Comparison of ENCODE assay signal across 17 mouse cellular contexts in the genomic region with DNA sequence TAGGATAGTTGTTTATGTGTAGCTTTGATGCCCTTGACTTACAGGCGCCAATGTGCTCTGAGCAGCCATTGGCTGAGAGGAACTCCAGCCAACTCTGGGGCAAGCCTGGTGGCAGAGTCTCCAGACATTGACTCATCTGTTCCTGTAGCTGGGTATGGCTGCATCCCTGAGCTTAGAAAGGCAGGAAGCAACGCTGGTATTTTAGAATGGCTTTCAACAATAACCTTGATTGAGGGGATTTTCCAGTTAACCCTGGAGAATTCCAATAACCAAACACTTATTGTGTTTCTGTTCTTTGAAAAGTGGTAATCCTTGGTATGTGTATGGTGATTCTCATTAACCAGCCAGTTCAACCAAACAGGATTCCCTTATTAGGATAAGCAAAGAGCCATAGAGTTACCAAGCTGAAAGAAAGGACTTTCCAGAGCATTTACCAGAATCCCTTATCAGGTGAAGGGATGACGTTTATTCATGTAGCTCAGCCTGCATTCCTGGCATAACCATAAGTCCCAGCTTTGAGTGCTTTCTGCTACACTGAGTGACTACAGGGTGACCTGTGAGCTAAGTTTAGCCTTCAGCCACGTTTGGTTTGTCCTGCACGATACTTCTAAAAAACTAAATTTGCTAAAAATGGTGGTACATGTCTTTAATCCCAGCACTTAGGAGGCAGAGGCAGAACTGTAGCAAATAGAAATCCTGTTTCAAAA. TPM values are rescaled to one million over a fixed set of nuclear protein-coding genes. Genes with fewer than 3 reads are reported as not detected.
DNase-seq lines count a peak whose midpoint lies in the region; ATAC-seq and TF ChIP-seq lines count a peak whose summit lies in the region.
"Had no signal": no experiment of that assay in that cellular context is flagged by ENCODE, and none has a peak within 500 bp of the region (broad histone marks: within the 10 kb centered on the region; RNA-seq: fewer than 3 reads in every experiment).

No protein-coding gene starts in this region.

- TF ChIP-seq POLR2A in embryonic fibroblast, embryonic 13.5 days (IDR thresholded peaks at IDR 0.05; ENCODE audit: low read depth, low read length) = no peak

- H3K27me3 ChIP-seq in heart, embryonic 10.5 days (ENCODE audit: insufficient read depth, poor library complexity, severe bottlenecking) = no peaks in the 10 kb centered on the region
- no peaks in the 10 kb centered on the region for H3K27me3 ChIP-seq in lung, postnatal 0 days (replicated peaks; ENCODE audit: insufficient read depth, low read length)
- no peaks in the 10 kb centered on the region for H3K27me3 ChIP-seq in hindbrain, embryonic 10.5 days (ENCODE audit: insufficient read depth, poor library complexity, severe bottlenecking)
- H3K27me3 ChIP-seq: hindbrain, embryonic 13.5 days had no signal

- peak; percentile 65 for ATAC-seq in lung, postnatal 0 days
- ATAC-seq in megakaryocyte-erythroid progenitor cell, adult 5-6 weeks (replicated peaks; ENCODE audit: low FRiP score, low TSS enrichment, poor library complexity, severe bottlenecking) = no peak
- ATAC-seq: midbrain, embryonic 16.5 days had no signal

- no peak overlapping the region for H3K9ac ChIP-seq in lung, postnatal 0 days (replicated peaks; ENCODE audit: low read depth)
- H3K9ac ChIP-seq: hindbrain, embryonic 13.5 days had no signal

- H3K4me1 ChIP-seq in heart, embryonic 10.5 days = peaks cover 54% of the 10 kb centered on the region
- no peaks in the 10 kb centered on the region; the same call in 1 of the 2 replicates for H3K4me1 ChIP-seq in lung, postnatal 0 days (ENCODE audit: insufficient read depth, low read depth, low read length)
- peaks cover 7% of the 10 kb centered on the region for H3K4me1 ChIP-seq in embryonic fibroblast, embryonic 13.5 days (ENCODE audit: control insufficient read depth, insufficient read depth, low read length)
- peaks cover 14% of the 10 kb centered on the region for H3K4me1 ChIP-seq in hindbrain, embryonic 10.5 days (replicated peaks)

- DNase-seq in heart, embryonic 10.5 days (ENCODE audit: low spot score) = no peak
- DNase-seq in heart, postnatal 36 days = no peak
- peak; percentile 65 for DNase-seq in lung, postnatal 0 days (ENCODE audit: low spot score)
- no peak for DNase-seq in lung, postnatal 25 days (ENCODE audit: low spot score)
- DNase-seq in hindbrain, embryonic 10.5 days (ENCODE audit: low spot score) = no peak
- DNase-seq: cerebellum, postnatal 10 days; gastrocnemius, postnatal 25 days; kidney, adult 9 months; left cerebral cortex, postnatal 4 days; lung, adult 18-20 months; thymus, postnatal 4 days had no signal

- H3K4me3 ChIP-seq in heart, embryonic 10.5 days = no peak overlapping the region
- H3K4me3 ChIP-seq in lung, postnatal 0 days (ENCODE audit: low read depth, low read length) = no peak overlapping the region
- H3K4me3 ChIP-seq in embryonic fibroblast, embryonic 13.5 days (ENCODE audit: insufficient read depth, low read length) = no peak overlapping the region
- H3K4me3 ChIP-seq in hindbrain, embryonic 10.5 days = no peak overlapping the region
- H3K4me3 ChIP-seq: forebrain, embryonic 10.5 days; hindbrain, embryonic 13.5 days; megakaryocyte, embryonic 14.5 days had no signal

- 36% methylated on average over 5 of the region's 5 CpGs for WGBS in heart, embryonic 10.5 days
- WGBS in lung, postnatal 0 days = 40% methylated on average over 5 of the region's 5 CpGs
- WGBS in hindbrain, embryonic 10.5 days = 85% methylated on average over 5 of the region's 5 CpGs

- no peak overlapping the region for H3K4me2 ChIP-seq in lung, postnatal 0 days (replicated peaks; ENCODE audit: low read depth, low read length)
- H3K4me2 ChIP-seq: hindbrain, embryonic 13.5 days had no signal

- intact Hi-C loops in heart, postnatal 36 days (cut with DNase I) = no loop called here

- no peaks in the 10 kb centered on the region for H3K36me3 ChIP-seq in heart, embryonic 10.5 days
- no peaks in the 10 kb centered on the region for H3K36me3 ChIP-seq in lung, postnatal 0 days (ENCODE audit: insufficient read depth, low read length)
- no peaks in the 10 kb centered on the region for H3K36me3 ChIP-seq in hindbrain, embryonic 10.5 days

- H3K9me3 ChIP-seq in heart, embryonic 10.5 days = no peaks in the 10 kb centered on the region
- H3K9me3 ChIP-seq in lung, postnatal 0 days (ENCODE audit: low read length) = no peaks in the 10 kb centered on the region
- H3K9me3 ChIP-seq in hindbrain, embryonic 10.5 days = no peaks in the 10 kb centered on the region
- H3K9me3 ChIP-seq: forebrain, embryonic 10.5 days; hindbrain, embryonic 13.5 days; megakaryocyte, embryonic 14.5 days had no signal

- peak overlapping the region; percentile 88 for H3K27ac ChIP-seq in heart, embryonic 10.5 days
- peak overlapping the region; percentile 33 for H3K27ac ChIP-seq in lung, postnatal 0 days (ENCODE audit: low read length)
- peak overlapping the region; percentile 67; the same call in 1 of the 2 replicates for H3K27ac ChIP-seq in embryonic fibroblast, embryonic 13.5 days (ENCODE audit: insufficient read depth, low read length)
- H3K27ac ChIP-seq in hindbrain, embryonic 10.5 days = no peak overlapping the region
- H3K27ac ChIP-seq: forebrain, embryonic 10.5 days; hindbrain, embryonic 13.5 days had no signal

- TF ChIP-seq EP300 in lung, postnatal 0 days (IDR thresholded peaks at IDR 0.05) = peak; percentile 91

- TF ChIP-seq CTCF in lung, postnatal 0 days (IDR thresholded peaks at IDR 0.05) = no peak
- no peak for TF ChIP-seq CTCF in embryonic fibroblast, embryonic 13.5 days (IDR thresholded peaks at IDR 0.05; ENCODE audit: borderline replicate concordance, insufficient read depth, low read length)

RNA-seq across cellular contexts. Expression of gene Mrpl33, which starts 28.6 kb away (rescaled TPM):
- polyA plus RNA-seq in heart, embryonic 10.5 days (2016; fragmentation: Nextera tagmentation; extraction: Ambion mirVana) = 294 and 320 TPM in 2 replicates
- total RNA-seq in heart, postnatal 36 days (2021) = 100 to 1,000 TPM; 314 to 335 TPM
- 307 and 313 TPM in 2 replicates for polyA plus RNA-seq in lung, postnatal 0 days (2015; fragmentation: Nextera tagmentation; extraction: Ambion mirVana)
- polyA plus RNA-seq in embryonic fibroblast, embryonic 13.5 days (2011; ENCODE audit: insufficient read length, low read depth, missing spikeins) = 165 and 191 TPM in 2 replicates
- 290 and 320 TPM in 2 replicates for total RNA-seq in megakaryocyte-erythroid progenitor cell, adult 5-6 weeks (2014; fragmentation: Nextera tagmentation)
- total RNA-seq in megakaryocyte-erythroid progenitor cell, adult 5-6 weeks (2017) = 93.4 and 153 TPM in 2 replicates
- polyA plus RNA-seq in hindbrain, embryonic 10.5 days (2016; fragmentation: Nextera tagmentation; extraction: Ambion mirVana) = 240 and 250 TPM in 2 replicates

RNA-seq across cellular contexts. Expression of gene Supt7l, which starts 40.5 kb away (rescaled TPM):
- polyA plus RNA-seq in heart, embryonic 10.5 days (2016; fragmentation: Nextera tagmentation; extraction: Ambion mirVana) = 21.7 and 22.5 TPM in 2 replicates
- total RNA-seq in heart, postnatal 36 days (2021) = 10 to 100 TPM; 13.5 to 13.6 TPM
- 11.4 and 12.4 TPM in 2 replicates for polyA plus RNA-seq in lung, postnatal 0 days (2015; fragmentation: Nextera tagmentation; extraction: Ambion mirVana)
- polyA plus RNA-seq in embryonic fibroblast, embryonic 13.5 days (2011; ENCODE audit: insufficient read length, low read depth, missing spikeins) = 15.0 and 16.3 TPM in 2 replicates
- 18.2 and 23.9 TPM in 2 replicates for total RNA-seq in megakaryocyte-erythroid progenitor cell, adult 5-6 weeks (2014; fragmentation: Nextera tagmentation)
- 18.8 and 29.6 TPM in 2 replicates for total RNA-seq in megakaryocyte-erythroid progenitor cell, adult 5-6 weeks (2017)
- 26.2 and 26.9 TPM in 2 replicates for polyA plus RNA-seq in hindbrain, embryonic 10.5 days (2016; fragmentation: Nextera tagmentation; extraction: Ambion mirVana)

RNA-seq across cellular contexts. Expression of gene Slc4a1ap, which starts 41.3 kb away (rescaled TPM):
- 24.2 and 31.5 TPM in 2 replicates for polyA plus RNA-seq in heart, embryonic 10.5 days (2016; fragmentation: Nextera tagmentation; extraction: Ambion mirVana)
- total RNA-seq in heart, postnatal 36 days (2021) = 10 to 100 TPM; 19.8 to 22.8 TPM
- polyA plus RNA-seq in lung, postnatal 0 days (2015; fragmentation: Nextera tagmentation; extraction: Ambion mirVana) = 15.0 and 16.2 TPM in 2 replicates
- 41.8 and 48.9 TPM in 2 replicates for polyA plus RNA-seq in embryonic fibroblast, embryonic 13.5 days (2011; ENCODE audit: insufficient read length, low read depth, missing spikeins)
- total RNA-seq in megakaryocyte-erythroid progenitor cell, adult 5-6 weeks (2014; fragmentation: Nextera tagmentation) = 61.9 and 72.9 TPM in 2 replicates
- total RNA-seq in megakaryocyte-erythroid progenitor cell, adult 5-6 weeks (2017) = 41.4 and 59.8 TPM in 2 replicates
- polyA plus RNA-seq in hindbrain, embryonic 10.5 days (2016; fragmentation: Nextera tagmentation; extraction: Ambion mirVana) = 24.0 and 29.5 TPM in 2 replicates
